Mouse (Mus musculus): ENCODE results near the gene Tub.
A peak's percentile ranks its signal among the peaks of the same experiment; 100 is the strongest.

GRCm38 (mm10) chr7:108954185-108954584, 4.0 kb downstream of the Tub start:
- TF ChIP-seq ZC3H11A (IDR thresholded peaks at IDR 0.05; ENCODE audit: borderline replicate concordance, low read depth, low read length), result no peak
- no peak for TF ChIP-seq ZNF384 (IDR thresholded peaks at IDR 0.05; ENCODE audit: low read depth, low read length)
- TF ChIP-seq CHD2 (IDR thresholded peaks at IDR 0.05; ENCODE audit: low read depth, low read length), result no peak
- peak; percentile 67; the same call in 1 of the 2 replicates for TF ChIP-seq MAFK (IDR thresholded peaks at IDR 0.05; ENCODE audit: insufficient read depth, low read depth, low read length)

Measured in ES-E14 (cell line).